Mouse (Mus musculus) CH12.LX (cell line): ENCODE measurements around the gene Fxr2.

Source experiments
- CTCF ChIP-seq, 2 experiments: IDR thresholded peaks in 1 of 2; conservative IDR thresholded peaks in 1 of 2; 2 replicates each; pipeline ENCODE4 v1.5.1; 2011 to 2012; ENCODE audit warnings: low read depth in 2 of 2, low read length in 2 of 2, improper control_type of control experiment in 1 of 2, inconsistent platforms in 1 of 2, mild to moderate bottlenecking in 1 of 2, moderate library complexity in 1 of 2
- POLR2A ChIP-seq: IDR thresholded peaks from 2 replicates; pipeline ENCODE4 v1.6.1; 2011; ENCODE audit warnings: low read depth, mild to moderate bottlenecking, improper control_type of control experiment, low read length

- TF ChIP-seq CTCF (conservative IDR thresholded peaks at IDR 0.05 in 1 of 2, IDR thresholded peaks at IDR 0.05 in 1 of 2; ENCODE audit: low read depth in 2 of 2, low read length in 2 of 2): peak; percentile 95 to 99
- TF ChIP-seq POLR2A: 0 out of 2 replicates have a peak, but pooled peaks have one; percentile 21
These were observed 4.5 kb upstream of the Fxr2 start for GRCm38 (mm10) chr11:69628286-69628685.
